Mouse (Mus musculus) heart, embryonic 11.5 days (tissue): ENCODE data around the gene Gcg. TPM values are rescaled to one million over a fixed set of nuclear protein-coding genes. Genes with fewer than 3 reads are reported as not detected.

Source experiments
- ATAC-seq: fragments of 200-750 bp; cut with Nextera tagmentation; replicated peaks from 2 replicates; pipeline ENCODE4 v1.8.0; 2017; ENCODE audit warnings: moderate library complexity; ENCODE audit not compliant: insufficient number of reproducible peaks, low FRiP score, low TSS enrichment
- H3K27ac ChIP-seq: fragments of 300-500 bp; sonication (generic); 2 replicates; pipeline ENCODE4 v1.5.1; 2014; ENCODE audit warnings: mild to moderate bottlenecking, low read depth, low read length
- H3K27me3 ChIP-seq: fragments of 300-500 bp; sonication (generic); 2 replicates; pipeline ENCODE4 v1.6.1; 2014; ENCODE audit warnings: mild to moderate bottlenecking, low read length, mixed read lengths; ENCODE audit not compliant: control insufficient read depth, insufficient read depth
- H3K36me3 ChIP-seq: fragments of 300-500 bp; sonication (generic); 2 replicates; pipeline ENCODE4 v1.6.1; 2014; ENCODE audit warnings: mild to moderate bottlenecking, low read length, moderate library complexity, mixed read lengths; ENCODE audit not compliant: control insufficient read depth, insufficient read depth
- H3K4me1 ChIP-seq: fragments of 300-500 bp; sonication (generic); 2 replicates; pipeline ENCODE4 v1.6.1; 2014; ENCODE audit warnings: low read length; ENCODE audit not compliant: control insufficient read depth, insufficient read depth
- H3K4me2 ChIP-seq: fragments of 300-500 bp; sonication (generic); 2 replicates; pipeline ENCODE4 v1.6.1; 2014; ENCODE audit warnings: mild to moderate bottlenecking, moderate library complexity
- H3K4me3 ChIP-seq: fragments of 300-500 bp; sonication (generic); 2 replicates; pipeline ENCODE4 v1.5.1; 2014; ENCODE audit warnings: low read depth, low read length
- H3K9ac ChIP-seq: fragments of 300-500 bp; sonication (generic); 2 replicates; pipeline ENCODE4 v1.6.1; 2014; ENCODE audit warnings: mild to moderate bottlenecking, low read depth, low read length, moderate library complexity
- H3K9me3 ChIP-seq: fragments of 300-500 bp; sonication (generic); replicated peaks from 2 replicates; pipeline ENCODE4 v1.6.1; 2016; ENCODE audit warnings: low read length; ENCODE audit not compliant: control insufficient read depth
- WGBS: fragments of 180-500 bp; shearing (Covaris S2); extraction: QIAGEN DNeasy Blood & Tissue Kit; methylation state at CpG from one replicate; pipeline ENCODE4 v1.1.7; 2014; ENCODE audit not compliant: insufficient replicate concordance; 5-methylcytosine and 5-hydroxymethylcytosine counted together
- polyA plus RNA-seq: library from polyadenylated mRNA; unstranded; fragments of >200 nt; fragmentation: Nextera tagmentation; extraction: Ambion mirVana; gene quantifications from 2 replicates; pipeline ENCODE4 v1.2.1, GENCODE M21; 2014

Gcg gene
- polyA plus RNA-seq, 1 experiment from 2014 or later: 1.1 TPM

- no peak overlapping the region for H3K4me3 ChIP-seq
These were observed 28.5 kb downstream of the Gcg start for GRCm38 (mm10) chr2:62454991-62455390.

GRCm38 (mm10) chr2:62454033-62454432 lies 29.4 kb downstream of the Gcg start:
- ATAC-seq: no peak
- no peak overlapping the region for H3K4me3 ChIP-seq

More at GRCm38 (mm10) chr2:62454991-62455390, 28.5 kb downstream of the Gcg start:
- Histone ChIP-seq H3K36me3 (no peaks in the 10 kb centered on the region), H3K4me1 (no peaks in the 10 kb centered on the region), H3K4me2 (no peak overlapping the region), H3K27me3 (no peaks in the 10 kb centered on the region), H3K27ac (no peak overlapping the region), H3K9ac (no peak overlapping the region), H3K9me3 (no peaks in the 10 kb centered on the region)
- WGBS: 76% methylated on average over 11 of the region's 11 CpGs
- ATAC-seq: no peak

GRCm38 (mm10) chr2:62450364-62450763 lies 33.1 kb downstream of the Gcg start:
- H3K9ac ChIP-seq: no peak overlapping the region
- no peak overlapping the region for H3K4me3 ChIP-seq
- H3K9me3 ChIP-seq: no peaks in the 10 kb centered on the region
- 86% methylated on average over 6 of the region's 6 CpGs for WGBS
- H3K4me1 ChIP-seq: no peaks in the 10 kb centered on the region
- no peaks in the 10 kb centered on the region for H3K36me3 ChIP-seq
- no peak overlapping the region for H3K27ac ChIP-seq
- ATAC-seq: no peak
- no peaks in the 10 kb centered on the region for H3K27me3 ChIP-seq
- no peak overlapping the region for H3K4me2 ChIP-seq

More at GRCm38 (mm10) chr2:62454033-62454432, 29.4 kb downstream of the Gcg start:
- H3K9ac ChIP-seq: no peak overlapping the region
- H3K4me1 ChIP-seq: no peaks in the 10 kb centered on the region
- no peaks in the 10 kb centered on the region for H3K9me3 ChIP-seq
- no peak overlapping the region for H3K4me2 ChIP-seq
- no peaks in the 10 kb centered on the region for H3K27me3 ChIP-seq
- WGBS: 72% methylated on average over 6 of the region's 6 CpGs
- no peaks in the 10 kb centered on the region for H3K36me3 ChIP-seq
- H3K27ac ChIP-seq: no peak overlapping the region

- no peaks in the 10 kb centered on the region for H3K4me1 ChIP-seq
- no peaks in the 10 kb centered on the region for H3K36me3 ChIP-seq
- WGBS: 75% methylated on average over 5 of the region's 5 CpGs
- H3K27me3 ChIP-seq: no peaks in the 10 kb centered on the region
- H3K27ac ChIP-seq: no peak overlapping the region
- no peak overlapping the region for H3K4me2 ChIP-seq
- no peak overlapping the region for H3K4me3 ChIP-seq
- no peaks in the 10 kb centered on the region for H3K9me3 ChIP-seq
- ATAC-seq: no peak
- H3K9ac ChIP-seq: no peak overlapping the region
These were observed 33.6 kb downstream of the Gcg start for GRCm38 (mm10) chr2:62449692-62450346.

GRCm38 (mm10) chr2:62440802-62441544 lies 42.5 kb downstream of the Gcg start:
- no peaks in the 10 kb centered on the region for H3K9me3 ChIP-seq
- 31% methylated on average over 13 of the region's 13 CpGs for WGBS
- no peaks in the 10 kb centered on the region for H3K4me1 ChIP-seq
- peak overlapping the region; percentile 19; the same call in 1 of the 2 replicates for H3K4me3 ChIP-seq
- H3K27me3 ChIP-seq: no peaks in the 10 kb centered on the region
- H3K36me3 ChIP-seq: no peaks in the 10 kb centered on the region
- peak overlapping the region; percentile 59 for H3K4me2 ChIP-seq
- peak; percentile 83 for ATAC-seq
- H3K27ac ChIP-seq: no peak overlapping the region
- H3K9ac ChIP-seq: 0 out of 2 replicates have a peak overlapping the region, but pooled peaks have one; percentile 28

- Histone ChIP-seq H3K4me2 (no peak overlapping the region), H3K27me3 (no peaks in the 10 kb centered on the region), H3K36me3 (no peaks in the 10 kb centered on the region), H3K4me1 (no peaks in the 10 kb centered on the region), H3K9ac (no peak overlapping the region), H3K9me3 (no peaks in the 10 kb centered on the region), H3K27ac (no peak overlapping the region), H3K4me3 (no peak overlapping the region)
- no peak for ATAC-seq
- WGBS: 68% methylated on average over 4 of the region's 4 CpGs
These were observed 43.4 kb downstream of the Gcg start for GRCm38 (mm10) chr2:62440083-62440482.

GRCm38 (mm10) chr2:62431245-62431795 lies 52.1 kb downstream of the Gcg start:
- WGBS: 81% methylated on average over 8 of the region's 8 CpGs
- no peaks in the 10 kb centered on the region for H3K27me3 ChIP-seq
- H3K9ac ChIP-seq: no peak overlapping the region
- H3K4me2 ChIP-seq: no peak overlapping the region
- no peak overlapping the region for H3K27ac ChIP-seq
- no peak overlapping the region for H3K4me3 ChIP-seq
- ATAC-seq: no peak
- no peaks in the 10 kb centered on the region for H3K9me3 ChIP-seq
- no peaks in the 10 kb centered on the region for H3K4me1 ChIP-seq
- H3K36me3 ChIP-seq: no peaks in the 10 kb centered on the region

- Histone ChIP-seq H3K27me3 (no peaks in the 10 kb centered on the region), H3K4me3 (no peak overlapping the region), H3K4me1 (peaks cover 2% of the 10 kb centered on the region; the same call in 1 of the 2 replicates), H3K9ac (no peak overlapping the region), H3K36me3 (no peaks in the 10 kb centered on the region), H3K4me2 (no peak overlapping the region), H3K9me3 (no peaks in the 10 kb centered on the region), H3K27ac (no peak overlapping the region)
- no peak for ATAC-seq
- WGBS: 81% methylated on average over 3 of the region's 3 CpGs
These were observed 57.5 kb downstream of the Gcg start for GRCm38 (mm10) chr2:62425941-62426340.
